Mouse (Mus musculus): Measurements from ENCODE around the gene Aplnr.

- TF ChIP-seq GATA1 (IDR thresholded peaks at IDR 0.05; ENCODE audit: borderline replicate concordance, low read length) (no peak), FLI1 (IDR thresholded peaks at IDR 0.05; ENCODE audit: low read length) (no peak)
Measured at GRCm38 (mm10) chr2:85137601-85138140, 1.6 kb downstream of the Aplnr start.
